Mouse (Mus musculus): ENCODE data around the gene Erc2. TPM values are rescaled to one million over a fixed set of nuclear protein-coding genes. Genes with fewer than 3 reads are reported as not detected.
"Not testable (repeated sequence)": the region's sequence is repeated elsewhere in the genome, so short reads cannot be mapped to it uniquely, and the experiment has no call there.

The Erc2 gene
- total RNA-seq, 2 experiments from 2014 or later, result 225 to 256 TPM

- no peak for DNase-seq (ENCODE audit: extremely low spot score in 1 of 2, low spot score in 1 of 2)
These were observed 200.3 kb downstream of the Erc2 start for GRCm38 (mm10) chr14:27822566-27822965.

- no peak for DNase-seq (ENCODE audit: extremely low spot score in 1 of 2, low spot score in 1 of 2)
These were observed 200.8 kb downstream of the Erc2 start for GRCm38 (mm10) chr14:27823048-27823447.

GRCm38 (mm10) chr14:27823897-27824296 is 201.7 kb downstream of the Erc2 start:
- no peak for DNase-seq (ENCODE audit: extremely low spot score in 1 of 2, low spot score in 1 of 2)

GRCm38 (mm10) chr14:27826829-27827228 is 204.6 kb downstream of the Erc2 start:
- no peak for DNase-seq (ENCODE audit: extremely low spot score in 1 of 2, low spot score in 1 of 2)

- no peak for DNase-seq (ENCODE audit: extremely low spot score in 1 of 2, low spot score in 1 of 2)
These were observed 205.9 kb downstream of the Erc2 start for GRCm38 (mm10) chr14:27828089-27828488.

- DNase-seq (ENCODE audit: extremely low spot score in 1 of 2, low spot score in 1 of 2), result no peak
These were observed 210.0 kb downstream of the Erc2 start for GRCm38 (mm10) chr14:27832196-27832595.

GRCm38 (mm10) chr14:27835351-27835750 is 213.1 kb downstream of the Erc2 start:
- no peak for DNase-seq (ENCODE audit: extremely low spot score in 1 of 2, low spot score in 1 of 2)

GRCm38 (mm10) chr14:27837601-27838105 is 215.4 kb downstream of the Erc2 start:
- no peak for DNase-seq (ENCODE audit: extremely low spot score in 1 of 2, low spot score in 1 of 2)

GRCm38 (mm10) chr14:27840120-27840519 is 217.9 kb downstream of the Erc2 start:
- no peak for DNase-seq (ENCODE audit: extremely low spot score in 1 of 2, low spot score in 1 of 2)

GRCm38 (mm10) chr14:27846875-27847274 is 224.6 kb downstream of the Erc2 start:
- no peak for DNase-seq (ENCODE audit: extremely low spot score in 1 of 2, low spot score in 1 of 2)

- no peak for DNase-seq (ENCODE audit: extremely low spot score in 1 of 2, low spot score in 1 of 2)
These were observed 225.1 kb downstream of the Erc2 start for GRCm38 (mm10) chr14:27847291-27847690.

GRCm38 (mm10) chr14:27851231-27851630 is 229.0 kb downstream of the Erc2 start:
- DNase-seq (ENCODE audit: extremely low spot score in 1 of 2, low spot score in 1 of 2), result no peak

GRCm38 (mm10) chr14:27852606-27853005 is 230.4 kb downstream of the Erc2 start:
- no peak for DNase-seq (ENCODE audit: extremely low spot score in 1 of 2, low spot score in 1 of 2)

- peak in 1 of 2 experiments; percentile 48 for DNase-seq (ENCODE audit: extremely low spot score in 1 of 2, low spot score in 1 of 2)
These were observed 238.3 kb downstream of the Erc2 start for GRCm38 (mm10) chr14:27860371-27861046.

- DNase-seq (ENCODE audit: extremely low spot score in 1 of 2, low spot score in 1 of 2), result no peak
These were observed 240.1 kb downstream of the Erc2 start for GRCm38 (mm10) chr14:27862299-27862698.

GRCm38 (mm10) chr14:27867386-27867785 is 245.2 kb downstream of the Erc2 start:
- DNase-seq (ENCODE audit: extremely low spot score in 1 of 2, low spot score in 1 of 2), result no peak

GRCm38 (mm10) chr14:27873619-27874018 is 251.4 kb downstream of the Erc2 start:
- DNase-seq (ENCODE audit: extremely low spot score in 1 of 2, low spot score in 1 of 2), result no peak

- peak in 1 of 2 experiments; percentile 21 for DNase-seq (ENCODE audit: extremely low spot score in 1 of 2, low spot score in 1 of 2)
These were observed 253.8 kb downstream of the Erc2 start for GRCm38 (mm10) chr14:27875991-27876411.

GRCm38 (mm10) chr14:27881972-27882371 is 259.7 kb downstream of the Erc2 start:
- no peak for DNase-seq (ENCODE audit: extremely low spot score in 1 of 2, low spot score in 1 of 2)

- not testable (repeated sequence) for DNase-seq (ENCODE audit: extremely low spot score in 1 of 2, low spot score in 1 of 2)
These were observed 264.1 kb downstream of the Erc2 start for GRCm38 (mm10) chr14:27886337-27886736.

GRCm38 (mm10) chr14:27887488-27887887 is 265.3 kb downstream of the Erc2 start:
- no peak for DNase-seq (ENCODE audit: extremely low spot score in 1 of 2, low spot score in 1 of 2)

- DNase-seq (ENCODE audit: extremely low spot score in 1 of 2, low spot score in 1 of 2), result no peak
These were observed 267.4 kb downstream of the Erc2 start for GRCm38 (mm10) chr14:27889650-27890049.

Measured in layer of hippocampus, postnatal 25 days (tissue).